Mouse (Mus musculus) 416B (cell line): ENCODE measurements around the gene Efnb1.
A peak's percentile ranks its signal among the peaks of the same experiment; 100 is the strongest.
"Not testable (repeated sequence)": the region's sequence is repeated elsewhere in the genome, so short reads cannot be mapped to it uniquely, and the experiment has no call there.

ENCODE experiments used
- DNase-seq: peaks from one replicate; pipeline ENCODE4 v3.0.0; 2011; ENCODE audit warnings: low read depth

The Efnb1 gene

DNA sequence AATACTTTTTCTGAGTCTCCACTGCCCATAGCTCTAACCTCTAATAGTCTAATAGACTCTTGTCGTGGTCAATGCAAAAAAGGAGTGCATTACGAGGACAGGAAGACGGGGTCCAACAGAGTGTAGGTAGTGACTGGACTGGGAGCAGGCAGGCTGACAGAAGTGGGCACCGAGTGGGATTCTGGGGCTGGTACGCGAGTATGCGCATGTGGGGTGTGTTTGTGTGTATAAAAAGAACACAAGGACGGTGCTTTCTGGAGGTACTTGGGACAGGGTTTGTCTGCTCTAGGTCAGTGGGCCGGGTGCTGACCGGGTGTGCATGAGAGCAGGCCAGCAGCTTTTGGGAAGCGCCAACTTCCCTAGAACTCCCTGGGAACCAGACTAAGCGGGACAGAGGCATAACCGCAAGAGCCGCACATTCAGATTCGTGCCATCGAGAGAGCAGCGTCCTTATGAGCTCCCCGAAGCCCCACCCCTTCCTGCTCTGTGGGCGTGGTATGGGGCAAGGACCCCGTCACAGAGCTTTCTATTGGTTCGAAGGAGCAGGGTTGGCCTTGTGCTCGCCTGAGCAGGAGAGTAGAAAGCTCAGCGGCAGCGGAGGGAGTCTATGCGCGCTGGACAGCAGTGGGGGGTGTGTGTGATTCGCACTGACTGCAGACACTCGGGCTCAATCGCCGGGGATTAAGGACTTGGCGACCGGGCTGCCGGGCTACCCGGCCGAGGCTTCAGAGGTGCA is at the start of gene Efnb1:
Gene Efnb1 (plus strand): TSS at position 608 of the 736 bp plus-strand sequence.
- DNase-seq = peak; percentile 91

DNA sequence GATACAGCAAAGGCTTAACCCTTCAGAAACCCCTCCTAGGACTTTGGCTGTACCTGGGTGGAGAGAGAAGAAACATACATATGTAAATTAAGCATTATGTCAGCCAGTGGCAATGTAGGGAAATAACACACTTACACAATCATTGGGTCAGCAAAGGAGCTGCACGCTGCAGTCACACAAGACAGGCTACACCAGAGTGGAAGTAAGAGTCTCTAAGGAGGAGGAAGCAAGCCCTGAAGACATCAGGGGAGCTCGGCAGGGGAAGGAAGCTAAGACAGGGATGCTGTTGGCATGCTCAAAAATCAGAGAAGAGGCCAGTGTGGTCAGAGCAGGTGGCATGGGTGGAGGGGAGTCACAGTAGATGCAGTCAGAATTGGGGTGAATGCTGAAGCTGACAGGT is 43.2 kb upstream of the Efnb1 start:
- DNase-seq = no peak

DNA sequence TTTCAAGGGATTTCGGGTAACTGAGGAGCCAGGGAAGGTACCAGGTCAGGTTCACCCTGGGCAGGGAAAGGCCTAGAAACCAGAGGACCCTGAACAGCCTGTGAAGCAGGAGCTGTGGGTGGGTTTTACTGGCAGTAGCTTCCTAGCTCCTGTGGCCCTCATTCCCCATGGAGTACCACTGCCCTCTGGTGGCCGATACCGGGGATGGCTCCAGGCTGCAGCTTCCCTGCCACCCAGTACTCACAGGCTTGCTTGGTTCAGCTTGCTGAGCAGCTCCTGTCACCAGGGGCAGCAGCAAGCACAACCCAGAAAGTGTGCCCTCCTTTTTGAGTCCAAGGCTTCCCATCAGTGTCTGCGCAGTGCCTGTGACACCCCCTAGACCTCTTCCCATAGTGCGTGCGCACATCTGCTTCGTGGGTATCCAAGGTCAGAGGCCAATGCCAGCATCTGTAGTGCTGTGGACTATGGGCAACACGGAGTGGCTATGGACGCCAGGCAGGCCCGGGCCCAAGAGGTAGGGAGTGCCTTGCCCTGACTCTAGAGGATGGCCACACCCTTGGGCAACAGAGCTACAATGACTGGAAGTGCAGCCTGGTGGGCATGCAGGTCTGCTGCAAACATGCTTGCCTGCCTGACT is 24.7 kb upstream of the Efnb1 start:
- DNase-seq = not testable (repeated sequence)

DNA sequence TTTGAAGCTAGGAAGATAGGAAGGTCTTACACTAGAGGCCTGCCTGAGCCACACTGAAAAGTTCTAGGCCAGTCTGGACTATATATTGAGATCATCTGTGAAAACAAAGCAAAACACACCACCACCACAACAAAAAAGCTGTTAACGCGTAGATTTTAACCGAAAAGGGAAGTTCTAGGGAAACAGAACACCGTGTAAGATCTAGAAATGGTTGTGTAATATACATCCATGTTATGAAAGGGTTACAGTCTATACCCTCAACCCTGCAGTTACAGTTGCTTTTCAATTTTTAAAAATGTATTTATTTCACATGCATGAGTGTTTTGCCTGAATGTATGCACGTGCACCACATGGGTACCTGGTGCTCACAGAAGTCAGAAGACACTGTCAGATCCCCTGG is 16.4 kb upstream of the Efnb1 start:
- DNase-seq = no peak

DNA sequence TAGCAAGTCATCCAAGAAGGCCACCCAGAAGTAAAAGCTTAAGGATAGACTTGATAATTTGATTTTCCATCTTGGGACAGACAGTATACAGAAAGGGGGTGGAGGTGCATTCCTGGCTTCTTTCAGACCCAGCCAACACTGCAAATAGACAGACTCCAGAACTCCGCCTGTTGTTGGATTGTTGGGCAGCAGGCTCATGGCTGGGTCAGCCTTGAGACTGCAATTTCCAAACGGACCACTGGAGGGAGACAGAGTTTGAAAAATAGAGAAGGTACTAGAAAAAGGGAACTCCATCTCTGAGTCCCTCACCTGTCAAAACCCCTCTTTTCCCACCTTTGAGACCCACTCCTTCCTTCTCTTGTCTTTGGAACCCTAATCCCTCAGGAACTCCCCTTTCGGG is 5.9 kb upstream of the Efnb1 start:
- DNase-seq = peak; percentile 35

DNA sequence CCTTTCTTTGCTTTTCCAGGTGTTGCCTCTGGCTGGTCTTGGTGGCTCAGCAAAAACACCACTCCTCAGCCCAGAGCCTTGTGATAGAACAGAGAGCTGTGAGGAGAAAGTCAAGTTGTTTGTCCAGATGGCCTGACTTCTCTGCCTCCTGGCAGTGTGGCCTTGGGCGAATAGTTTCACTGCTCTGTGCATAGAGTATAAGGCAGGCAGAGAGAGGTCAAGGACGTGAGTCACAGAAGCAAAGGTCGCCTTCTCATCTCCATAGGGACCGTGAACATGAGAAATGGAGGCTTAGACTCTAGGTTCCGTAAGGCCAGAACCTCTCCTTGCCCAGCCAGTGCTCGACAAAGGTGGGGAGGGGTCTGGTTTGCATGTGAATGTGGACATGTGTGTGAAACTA is 3.4 kb upstream of the Efnb1 start:
- no peak for DNase-seq

DNA sequence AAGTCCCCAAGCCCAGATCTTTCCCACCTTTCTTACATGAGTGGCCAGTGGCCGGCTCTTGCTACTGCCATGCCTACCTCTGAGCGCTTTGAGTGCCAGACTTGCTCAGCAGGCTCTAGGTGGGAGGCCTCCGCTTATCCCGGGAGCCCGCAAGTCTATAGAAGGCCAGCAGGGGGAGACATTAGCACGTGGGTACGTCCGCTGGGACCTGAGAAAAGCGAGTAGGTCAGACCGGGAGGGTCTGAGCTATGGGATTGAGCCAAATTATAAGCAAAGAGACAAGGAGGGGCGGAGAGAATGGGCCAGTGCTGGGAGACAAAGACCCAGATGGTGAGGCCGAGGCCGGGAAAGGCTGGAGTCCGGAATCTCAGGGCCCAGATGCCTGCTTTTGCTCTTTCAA is 1.0 kb upstream of the Efnb1 start:
- DNase-seq = peak; percentile 81

DNA sequence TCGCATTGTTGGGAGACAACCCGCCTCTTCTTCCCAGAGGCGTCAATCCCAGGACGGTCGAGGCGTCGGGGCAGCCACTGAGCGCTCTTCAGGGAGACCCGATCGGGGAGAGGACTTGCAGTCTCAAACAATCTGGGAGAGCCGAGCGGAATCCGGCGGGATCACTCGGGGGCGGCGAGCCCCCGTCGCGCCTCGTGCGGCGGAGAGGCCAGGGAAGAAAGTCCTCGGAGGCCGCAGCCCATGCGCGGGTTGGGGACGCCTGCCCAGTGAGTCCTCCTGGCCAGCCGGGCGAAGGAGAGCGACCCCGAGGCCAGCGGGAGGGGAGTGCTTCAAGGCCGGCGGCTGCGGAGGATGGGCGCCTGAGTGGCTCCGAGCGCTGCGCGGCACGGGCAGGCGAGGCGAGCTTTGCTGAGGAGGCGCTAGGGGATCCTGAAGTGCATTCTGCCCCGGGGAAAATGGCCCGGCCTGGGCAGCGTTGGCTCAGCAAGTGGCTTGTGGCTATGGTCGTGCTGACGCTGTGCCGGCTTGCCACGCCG is 569 bp downstream of the Efnb1 start:
- DNase-seq = peak; percentile 10

DNA sequence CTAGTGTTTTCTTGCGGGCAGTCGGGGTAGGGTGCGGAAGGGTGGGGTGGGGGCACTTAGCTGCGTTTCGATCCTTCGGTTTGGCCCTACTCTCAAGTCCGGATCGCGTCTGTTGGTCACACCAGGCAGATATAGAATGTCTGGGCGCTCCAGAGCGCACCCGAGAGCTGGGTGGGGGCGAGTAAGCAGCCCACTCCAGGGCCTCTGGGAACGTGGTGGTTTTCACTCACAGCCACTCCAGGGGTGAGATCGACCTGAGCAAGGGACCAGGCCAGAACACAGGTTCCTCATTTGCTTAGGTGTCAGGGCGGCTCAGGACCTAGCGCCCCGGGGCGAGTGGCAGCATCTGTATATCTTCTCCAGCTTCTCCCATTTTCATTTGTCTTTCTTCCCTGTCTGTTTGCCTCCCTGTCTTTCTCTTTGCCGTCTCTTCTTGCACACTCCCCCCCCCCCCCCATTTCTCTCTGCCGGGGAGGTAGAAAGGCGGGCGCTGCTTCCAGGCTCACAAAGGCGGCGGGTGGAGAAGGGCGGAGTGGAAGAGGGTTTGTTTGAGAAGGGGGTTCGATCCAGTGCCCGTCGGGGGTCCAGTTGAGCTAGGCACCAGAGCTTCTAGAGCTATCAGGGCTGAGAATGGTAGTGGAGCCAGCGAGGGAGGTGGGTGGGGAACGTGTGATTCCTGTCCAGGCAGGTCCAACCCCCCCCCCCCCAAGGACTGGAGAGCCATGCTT is 1.4 kb downstream of the Efnb1 start:
- no peak for DNase-seq

DNA sequence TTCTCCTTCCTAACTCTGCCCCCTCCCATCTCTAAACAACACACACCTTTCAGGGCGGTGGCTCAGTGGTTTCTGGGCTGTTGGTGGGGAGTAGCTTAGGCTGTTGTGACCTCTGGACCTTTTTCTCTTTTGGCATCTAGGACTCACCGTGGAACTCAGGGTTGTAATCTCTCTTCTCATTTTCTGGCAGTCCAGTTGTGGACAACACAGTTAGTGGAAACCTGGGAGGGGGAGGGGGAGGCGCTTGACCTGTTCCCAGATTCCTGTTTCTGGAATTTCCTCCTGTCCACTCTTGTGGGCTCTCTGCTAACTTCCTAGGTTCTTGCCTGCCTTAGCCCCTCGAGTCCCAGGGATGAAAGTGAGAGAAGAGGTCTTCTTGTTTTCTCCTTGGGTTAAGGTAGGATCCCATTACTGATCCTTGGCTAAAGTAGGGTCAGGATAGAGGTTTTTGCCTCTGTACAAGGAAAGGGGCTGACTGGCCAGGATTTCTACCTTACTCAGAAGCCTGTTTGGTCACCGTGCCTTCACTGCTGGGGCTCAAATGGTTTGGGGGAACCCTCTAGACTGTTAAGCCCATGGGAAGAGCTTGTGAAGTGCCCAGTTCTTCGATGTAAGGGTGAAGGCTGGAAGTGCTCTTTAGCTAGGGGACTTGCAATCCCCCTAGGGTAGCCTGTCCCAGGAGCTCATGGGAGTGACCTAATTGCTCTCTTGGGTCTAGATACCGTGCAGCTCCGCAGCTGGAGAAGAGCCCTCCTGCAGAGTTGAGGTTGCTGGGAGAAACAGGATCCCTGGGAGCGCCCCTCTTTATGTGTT is 2.2 kb downstream of the Efnb1 start:
- DNase-seq = no peak

DNA sequence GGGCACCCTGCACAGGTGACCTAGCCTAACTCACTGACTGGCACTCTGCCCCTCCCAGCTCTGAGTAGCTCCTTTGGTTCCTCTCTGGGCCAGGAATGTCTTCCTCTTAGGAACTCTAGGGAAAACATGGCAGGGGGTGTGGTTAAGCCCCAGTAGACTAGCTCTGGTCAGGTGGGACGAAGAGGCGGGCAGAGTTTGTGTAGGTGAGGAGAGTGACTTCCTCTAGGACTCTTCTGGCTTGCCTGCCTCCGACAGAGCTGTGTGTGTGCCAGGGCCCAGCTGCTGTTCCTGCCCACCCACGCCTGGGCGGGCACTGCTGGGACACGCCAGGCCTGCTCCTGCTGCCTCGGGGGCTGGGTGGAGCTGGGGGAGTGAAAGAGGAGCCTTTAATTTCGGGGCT is 5.1 kb downstream of the Efnb1 start:
- no peak for DNase-seq

DNA sequence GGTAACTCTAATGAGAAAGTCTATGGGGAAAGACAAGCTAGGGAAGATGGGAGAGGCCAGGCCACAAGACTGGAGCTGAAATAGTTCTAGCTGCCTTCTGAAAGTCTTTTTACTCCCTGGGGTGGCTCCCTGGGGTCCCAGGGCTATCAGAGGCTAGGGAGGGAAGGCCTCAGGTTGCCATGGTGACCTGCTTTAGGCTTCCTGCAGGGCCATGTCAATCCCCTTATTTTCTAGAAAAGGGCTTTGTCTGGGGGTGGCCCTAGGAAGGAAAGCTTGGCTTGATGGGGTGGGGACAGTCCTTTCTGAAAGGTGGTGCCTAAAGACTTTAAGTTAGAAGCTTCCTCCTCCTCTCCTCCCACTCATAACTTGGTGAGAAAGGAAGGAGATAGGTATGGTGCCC is 6.0 kb downstream of the Efnb1 start:
- no peak for DNase-seq

DNA sequence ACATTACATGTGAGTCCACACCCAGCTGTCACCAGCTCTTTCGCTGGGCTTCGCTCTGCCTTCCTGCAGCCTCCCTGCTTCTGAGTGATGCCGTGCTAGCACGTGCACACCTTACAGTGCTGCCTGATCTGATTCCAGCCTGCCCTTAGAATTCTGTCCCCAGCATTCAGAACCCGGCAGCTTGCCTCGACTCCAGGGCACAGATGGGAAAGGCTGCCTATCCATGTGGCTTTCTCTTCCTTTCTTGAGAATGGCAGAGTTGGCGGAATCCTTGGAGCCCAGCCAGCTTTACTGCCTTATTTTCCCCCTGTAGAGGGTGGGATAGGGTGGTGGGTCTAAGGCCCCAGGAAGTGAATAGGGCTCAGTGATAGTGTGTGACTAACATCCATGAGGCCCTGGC is 9.6 kb downstream of the Efnb1 start:
- no peak for DNase-seq

DNA sequence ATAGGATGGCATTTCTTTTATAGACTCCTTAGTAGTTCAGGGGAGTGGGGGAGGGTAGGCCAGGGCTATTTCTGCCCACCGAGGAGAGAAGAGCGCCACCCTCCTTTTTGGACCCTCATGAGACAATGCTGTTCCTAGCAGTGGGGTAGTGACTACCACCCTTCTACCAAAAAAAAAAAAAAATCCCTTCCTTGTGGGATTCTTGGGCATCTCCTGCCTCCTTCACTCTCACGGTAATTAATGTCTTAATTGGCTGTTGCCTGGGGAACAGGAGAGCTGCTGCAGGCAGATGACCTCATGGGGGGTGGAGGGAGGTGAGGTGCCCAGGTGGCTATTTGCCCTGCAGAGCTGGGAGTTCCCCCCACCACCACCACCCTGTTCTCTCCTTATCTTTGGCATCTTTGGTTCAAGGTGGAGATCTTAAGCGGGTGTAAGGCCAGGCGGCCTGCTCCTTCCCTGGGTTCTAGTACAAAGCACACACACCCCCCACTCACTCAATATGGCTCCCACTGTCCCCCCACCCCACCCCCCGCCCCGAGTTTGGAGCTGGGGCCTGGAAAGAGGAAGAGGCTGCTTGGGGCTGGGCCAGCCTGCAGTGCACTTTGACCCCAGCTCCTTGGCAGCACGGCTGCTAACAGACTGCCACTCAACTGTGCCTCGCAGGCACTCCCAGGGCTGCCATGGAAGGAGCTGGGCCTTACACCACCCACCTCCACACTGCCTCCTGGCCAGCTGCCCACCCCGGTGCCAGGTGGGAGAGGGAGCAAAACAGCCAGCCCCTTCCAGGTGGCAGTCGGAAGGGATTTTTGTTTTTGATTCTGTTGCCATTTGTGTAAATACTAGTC is 12.4 kb downstream of the Efnb1 start:
- DNase-seq = no peak

DNA sequence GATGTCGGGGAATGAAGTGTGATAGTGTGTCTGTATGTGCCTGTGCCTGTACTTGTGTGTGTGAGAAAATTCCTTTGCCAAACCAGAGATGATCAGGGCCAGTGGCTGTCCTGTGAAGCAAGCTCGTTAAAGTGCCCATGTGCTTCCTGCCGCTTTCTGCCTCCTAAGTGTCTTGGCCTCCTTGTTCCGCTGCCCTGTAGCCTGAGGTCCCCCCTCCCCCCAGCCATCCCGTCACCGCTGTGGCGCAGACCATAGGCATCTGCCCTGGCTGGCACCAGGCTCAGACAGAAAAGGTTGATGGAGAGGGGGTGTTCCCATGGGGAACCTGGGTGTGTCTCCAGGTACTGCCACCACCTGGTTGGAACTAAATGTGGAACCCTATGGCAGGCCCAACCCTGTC is 13.1 kb downstream of the Efnb1 start:
- DNase-seq = no peak

DNA sequence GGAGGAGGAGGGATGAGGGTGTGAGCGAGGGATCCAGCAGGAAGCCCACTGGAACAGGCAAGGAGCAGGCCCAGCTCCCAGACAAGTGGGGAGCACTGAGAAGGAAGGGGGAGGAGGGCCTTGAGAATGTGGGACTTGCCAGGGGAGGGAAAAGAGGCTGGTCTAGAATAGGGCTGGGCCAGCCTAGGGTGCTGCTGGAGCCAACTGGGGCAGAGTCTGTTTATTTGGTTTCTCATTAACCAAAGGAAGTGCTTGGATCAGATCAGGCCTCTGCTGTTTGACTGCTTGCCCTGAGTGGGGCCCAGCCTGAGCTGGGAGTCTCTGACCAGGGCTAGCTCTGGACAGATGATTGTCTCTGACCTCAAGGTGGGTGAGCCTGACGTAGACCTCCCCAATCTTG is 14.0 kb downstream of the Efnb1 start:
- DNase-seq = no peak

DNA sequence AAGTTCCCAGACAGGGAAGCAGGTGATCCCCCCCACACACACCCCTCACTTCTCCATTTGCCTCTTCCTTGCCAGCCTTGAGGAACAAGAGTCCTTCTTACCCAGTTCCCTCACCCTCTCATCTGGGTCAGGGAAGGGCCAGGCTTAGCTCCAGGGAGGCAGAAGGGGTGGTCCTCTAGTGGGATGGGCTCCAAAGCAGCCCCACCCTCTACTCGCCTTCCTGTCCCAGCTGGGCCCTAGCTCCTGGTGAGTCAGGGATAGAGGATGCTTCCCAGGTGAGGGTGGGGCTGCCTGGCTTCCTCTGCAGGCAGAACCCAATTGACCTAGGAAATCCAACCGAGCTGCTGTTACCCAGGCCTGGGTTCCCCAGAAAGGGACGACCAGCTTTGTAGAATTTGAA is 14.8 kb downstream of the Efnb1 start:
- DNase-seq = no peak

DNA sequence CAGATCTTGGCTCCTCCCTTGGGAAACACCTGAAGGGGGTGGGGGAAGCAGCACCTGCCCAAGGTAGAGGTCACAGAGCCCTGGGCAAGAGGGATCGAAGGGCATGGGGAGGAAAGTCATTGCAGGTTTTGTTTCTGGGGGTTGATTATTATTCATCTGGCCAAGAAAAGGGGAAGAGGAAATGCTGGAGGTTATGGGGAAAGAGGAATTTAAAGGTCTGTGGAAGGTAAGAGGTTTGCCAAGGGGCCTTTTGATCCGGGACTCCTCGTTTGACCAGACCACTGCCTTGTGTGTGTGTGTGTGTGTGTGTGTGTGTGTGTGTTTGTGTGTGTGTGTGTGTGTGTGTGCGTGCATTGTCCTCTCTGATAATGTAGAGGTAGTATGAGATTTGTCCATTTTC is 15.5 kb downstream of the Efnb1 start:
- DNase-seq = no peak

DNA sequence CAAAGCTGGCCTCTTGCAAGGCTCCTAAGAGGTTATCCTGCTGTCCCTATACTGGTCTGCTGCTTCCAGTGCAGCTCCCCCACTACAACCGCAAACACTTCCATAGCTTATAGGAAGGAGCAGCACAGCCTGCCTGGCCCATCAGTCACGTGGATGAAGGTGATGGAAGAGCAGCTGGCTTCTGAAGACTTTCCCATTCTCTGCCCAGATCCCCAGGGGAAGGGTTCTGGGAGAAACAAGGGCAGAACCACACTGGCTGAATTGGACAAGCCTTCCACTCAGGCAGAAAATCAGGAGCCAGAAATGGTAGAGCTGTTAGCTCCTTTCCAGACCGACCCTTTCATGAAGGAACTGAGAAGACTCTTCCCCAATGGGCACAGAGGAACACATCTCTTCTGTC is 16.2 kb downstream of the Efnb1 start:
- no peak for DNase-seq

DNA sequence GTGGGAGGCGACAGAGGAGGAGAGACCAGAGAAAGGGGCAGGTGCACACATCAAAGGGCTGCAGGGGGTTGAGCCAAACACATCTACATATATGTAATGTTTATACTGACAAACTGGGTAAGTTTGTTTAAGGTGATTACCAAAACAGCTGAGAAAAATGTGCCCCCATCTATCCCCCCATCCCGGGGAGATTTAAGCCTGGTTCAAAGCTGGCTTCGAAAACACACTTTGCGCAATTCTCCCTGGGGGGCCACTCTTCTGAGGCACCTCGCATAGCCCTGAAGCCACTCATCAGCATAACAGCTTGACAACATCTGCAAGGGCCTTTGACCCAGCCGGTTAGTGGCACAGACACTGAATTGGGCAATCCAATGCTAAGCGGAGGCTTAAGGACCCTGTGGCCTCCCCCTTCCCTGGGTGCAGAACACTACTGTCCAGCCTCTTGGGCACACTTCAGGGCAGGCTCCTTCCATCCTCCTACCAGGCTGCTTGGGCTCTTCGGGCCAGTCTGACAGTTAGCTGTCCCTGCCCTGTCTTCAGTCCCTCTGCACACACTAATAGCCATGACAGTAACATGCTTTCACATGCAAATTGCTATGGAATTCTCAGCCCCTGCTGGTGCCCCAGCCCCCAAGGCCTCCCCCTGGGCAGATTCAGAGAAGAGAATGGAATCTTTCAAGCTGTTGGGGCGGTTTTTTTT is 16.8 kb downstream of the Efnb1 start:
- no peak for DNase-seq

DNA sequence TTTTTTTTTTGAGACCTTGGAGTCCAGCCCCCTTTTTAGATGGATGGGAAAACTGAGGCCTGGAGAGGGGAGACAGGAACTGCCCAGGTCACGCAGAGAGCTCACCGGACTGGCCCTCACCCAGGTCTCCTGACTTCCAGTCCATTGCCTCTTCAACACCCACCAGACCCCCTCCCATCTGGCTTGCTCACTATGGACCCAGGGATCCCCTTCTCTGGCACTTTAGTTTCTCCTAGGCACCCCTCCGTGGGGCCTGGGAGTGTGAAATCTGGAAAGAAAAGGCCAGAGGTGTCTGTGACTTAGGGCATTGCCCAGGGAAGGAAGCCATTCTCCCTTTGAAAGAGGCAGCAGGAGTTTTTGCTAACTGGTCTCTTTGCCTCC is 17.3 kb downstream of the Efnb1 start:
- no peak for DNase-seq
